Mouse (Mus musculus) lung, adult 2 months (tissue): ENCODE measurements around the gene Mob3b. TPM values are rescaled to one million over a fixed set of nuclear protein-coding genes. Genes with fewer than 3 reads are reported as not detected.

Source experiments
- DNase-seq: peaks from one replicate; pipeline ENCODE4 v3.0.0; 2022
- H3K4me1 ChIP-seq: fragments of 200-500 bp; 2 replicates; pipeline ENCODE4 v1.6.1; 2011; ENCODE audit warnings: low read length; ENCODE audit not compliant: control insufficient read depth, insufficient read depth
- H3K4me3 ChIP-seq: fragments of 200-500 bp; replicated peaks from 2 replicates; pipeline ENCODE3; 2011; ENCODE audit warnings: low read depth, mild to moderate bottlenecking, control low read depth, low read length; ENCODE audit errors: extremely low read depth
- CTCF ChIP-seq: fragments of 200-500 bp; IDR thresholded peaks from 2 replicates; pipeline ENCODE4 v1.5.1; 2011; ENCODE audit warnings: mild to moderate bottlenecking, low read length, control low read depth; ENCODE audit not compliant: insufficient read depth
- POLR2A ChIP-seq: fragments of 200-500 bp; IDR thresholded peaks from 2 replicates; pipeline ENCODE4 v1.6.1; 2011; ENCODE audit warnings: low read depth, mild to moderate bottlenecking, control low read depth, low read length, borderline replicate concordance; ENCODE audit errors: extremely low read depth
- WGBS: fragments of 180-500 bp; shearing (Covaris S2); methylation state at CpG from one replicate; pipeline ENCODE4 v1.1.7; 2018; 5-methylcytosine and 5-hydroxymethylcytosine counted together
- polyA plus RNA-seq: library from polyadenylated mRNA; depleted of rRNA; stranded (reverse); fragments of >200 nt; gene quantifications from 2 replicates; pipeline ENCODE4 v1.2.3, GENCODE M21; 2012

Mob3b gene
- polyA plus RNA-seq, 1 experiment = 10.4 TPM

- TF ChIP-seq CTCF = no peak
- no peak for TF ChIP-seq POLR2A
- Histone ChIP-seq H3K4me3 (no peak overlapping the region), H3K4me1 (peaks cover 5% of the 10 kb centered on the region; the same call in 1 of the 2 replicates)
- no peak for DNase-seq
- WGBS = 87% methylated on average over 1 of the region's 1 CpGs
These were observed 96.3 kb downstream of the Mob3b start for GRCm38 (mm10) chr4:35060964-35061363.

GRCm38 (mm10) chr4:35060401-35060800 lies 96.9 kb downstream of the Mob3b start:
- TF ChIP-seq CTCF (no peak), POLR2A (no peak)
- no peak for DNase-seq
- Histone ChIP-seq H3K4me1 (0 out of 2 replicates have a peak, but pooled peaks cover under 1% of the 10 kb centered on the region), H3K4me3 (no peak overlapping the region)
- 67% methylated on average over 3 of the region's 3 CpGs for WGBS

- H3K4me1 ChIP-seq = peaks cover 3% of the 10 kb centered on the region; the same call in 1 of the 2 replicates
- no peak for DNase-seq
- no peak overlapping the region for H3K4me3 ChIP-seq
- no peak for TF ChIP-seq POLR2A
- TF ChIP-seq CTCF = no peak
- 53% methylated on average over 2 of the region's 2 CpGs for WGBS
These were observed 102.9 kb downstream of the Mob3b start for GRCm38 (mm10) chr4:35054362-35054761.

- WGBS = 62% methylated on average over 6 of the region's 6 CpGs
- Histone ChIP-seq H3K4me1 (peaks cover 3% of the 10 kb centered on the region; the same call in 1 of the 2 replicates), H3K4me3 (no peak overlapping the region)
- no peak for DNase-seq
- TF ChIP-seq POLR2A (no peak), CTCF (no peak)
These were observed 104.9 kb downstream of the Mob3b start for GRCm38 (mm10) chr4:35052174-35052942.

- DNase-seq = no peak
- H3K4me1 ChIP-seq = peaks cover 3% of the 10 kb centered on the region; the same call in 1 of the 2 replicates
- WGBS = 75% methylated on average over 7 of the region's 7 CpGs
- no peak for TF ChIP-seq CTCF
- H3K4me3 ChIP-seq = no peak overlapping the region
These were observed 106.1 kb downstream of the Mob3b start for GRCm38 (mm10) chr4:35051152-35051551.

- Histone ChIP-seq H3K4me3 (no peak overlapping the region), H3K4me1 (peaks cover 3% of the 10 kb centered on the region; the same call in 1 of the 2 replicates)
- no peak for DNase-seq
- TF ChIP-seq POLR2A (no peak), CTCF (no peak)
- 76% methylated on average over 5 of the region's 5 CpGs for WGBS
These were observed 107.6 kb downstream of the Mob3b start for GRCm38 (mm10) chr4:35049742-35050058.

- peaks cover 3% of the 10 kb centered on the region; the same call in 1 of the 2 replicates for H3K4me1 ChIP-seq
- DNase-seq = no peak
These were observed 108.1 kb downstream of the Mob3b start for GRCm38 (mm10) chr4:35049036-35049741.

GRCm38 (mm10) chr4:35040896-35041295 lies 116.4 kb downstream of the Mob3b start:
- TF ChIP-seq CTCF (no peak), POLR2A (no peak)
- Histone ChIP-seq H3K4me3 (no peak overlapping the region), H3K4me1 (no peaks in the 10 kb centered on the region; the same call in 1 of the 2 replicates)
- DNase-seq = no peak
- WGBS = 99% methylated on average over 5 of the region's 5 CpGs

More at GRCm38 (mm10) chr4:35049036-35049741, 108.1 kb downstream of the Mob3b start:
- TF ChIP-seq POLR2A (no peak), CTCF (no peak)
- H3K4me3 ChIP-seq = no peak overlapping the region
- WGBS = 68% methylated on average over 9 of the region's 9 CpGs

- WGBS = 50% methylated on average over 1 of the region's 1 CpGs
- Histone ChIP-seq H3K4me1 (no peaks in the 10 kb centered on the region; the same call in 1 of the 2 replicates), H3K4me3 (no peak overlapping the region)
- DNase-seq = no peak
- TF ChIP-seq POLR2A (no peak), CTCF (no peak)
These were observed 117.0 kb downstream of the Mob3b start for GRCm38 (mm10) chr4:35040306-35040705.

GRCm38 (mm10) chr4:35037824-35038223 lies 119.5 kb downstream of the Mob3b start:
- Histone ChIP-seq H3K4me1 (peaks cover 1% of the 10 kb centered on the region), H3K4me3 (no peak overlapping the region)
- DNase-seq = no peak
- WGBS = 69% methylated on average over 2 of the region's 2 CpGs
- TF ChIP-seq CTCF (no peak), POLR2A (no peak)
